Mouse (Mus musculus): ENCODE data around the gene Wls.

Wls gene

GRCm38 (mm10) chr3:159917328-159918090, 78.0 kb downstream of the Wls start:
- DNase-seq (ENCODE audit: low spot score in 2 of 2) = no peak
